ENCODE assay signal across 9 mouse cellular contexts in genomic region chr13:69487611-69488275, GRCm38 (mm10). TPM values are rescaled to one million over a fixed set of nuclear protein-coding genes. Genes with fewer than 3 reads are reported as not detected.
DNase-seq lines count a peak whose midpoint lies in the region; ATAC-seq and TF ChIP-seq lines count a peak whose summit lies in the region.
"Had no signal": no experiment of that assay in that cellular context is flagged by ENCODE, and none has a peak within 500 bp of the region (broad histone marks: within the 10 kb centered on the region; RNA-seq: fewer than 3 reads in every experiment).

No protein-coding gene starts in this region.

- TF ChIP-seq CTCF in kidney, adult 2 months (conservative IDR thresholded peaks at IDR 0.05; ENCODE audit: insufficient read depth, insufficient read length, low read depth, low read length): no peak
- TF ChIP-seq CTCF in intestine, postnatal 0 days (IDR thresholded peaks at IDR 0.05; ENCODE audit: low read depth): no peak

- TF ChIP-seq POLR2A in kidney, adult 2 months (IDR thresholded peaks at IDR 0.05; ENCODE audit: low read depth, low read length): no peak

- 3% methylated on average over 26 of the region's 26 CpGs for WGBS in kidney, adult 2 months
- WGBS in intestine, postnatal 0 days: 3% methylated on average over 26 of the region's 26 CpGs
- 1% methylated on average over 26 of the region's 26 CpGs for WGBS in midbrain, embryonic 14.5 days

- H3K27me3 ChIP-seq in kidney, adult 2 months (replicated peaks; ENCODE audit: control insufficient read depth, insufficient read depth, low read length): no peaks in the 10 kb centered on the region
- peaks cover 41% of the 10 kb centered on the region for H3K27me3 ChIP-seq in intestine, postnatal 0 days (replicated peaks; ENCODE audit: control insufficient read depth, insufficient read depth, low read length)
- H3K27me3 ChIP-seq in midbrain, embryonic 14.5 days (ENCODE audit: control insufficient read depth, insufficient read depth, low read length): peaks cover 24% of the 10 kb centered on the region
- H3K27me3 ChIP-seq: Patski had no signal

- DNase-seq in kidney, adult 2 months: peak; percentile 33
- DNase-seq in kidney, adult 8-10 months: no peak
- DNase-seq in embryo, embryonic 11 days: peak; percentile 46
- DNase-seq in midbrain, embryonic 14.5 days: peak; percentile 70
- DNase-seq in right cerebral cortex, postnatal 14 days: no peak
- no peak for DNase-seq in thymus, postnatal 14 days
- DNase-seq in yolk sac, embryonic 10.5 days (ENCODE audit: low spot score): no peak

- H3K4me1 ChIP-seq in kidney, adult 2 months (ENCODE audit: control insufficient read depth, insufficient read depth, low read length): peaks cover 5% of the 10 kb centered on the region; the same call in 1 of the 2 replicates
- no peaks in the 10 kb centered on the region; the same call in 1 of the 2 replicates for H3K4me1 ChIP-seq in intestine, postnatal 0 days (replicated peaks; ENCODE audit: control insufficient read depth, insufficient read depth, low read length)
- peaks cover 13% of the 10 kb centered on the region; the same call in 1 of the 2 replicates for H3K4me1 ChIP-seq in midbrain, embryonic 14.5 days (ENCODE audit: control insufficient read depth, insufficient read depth, low read length)

- H3K4me3 ChIP-seq in kidney, adult 2 months (ENCODE audit: insufficient read depth, low read depth, low read length): no peak overlapping the region
- peak overlapping the region; percentile 11; the same call in 1 of the 2 replicates for H3K4me3 ChIP-seq in intestine, postnatal 0 days (ENCODE audit: low read depth, low read length)
- peak overlapping the region; percentile 22 for H3K4me3 ChIP-seq in midbrain, embryonic 14.5 days (replicated peaks; ENCODE audit: low read depth, low read length)

- no peaks in the 10 kb centered on the region for H3K9me3 ChIP-seq in intestine, postnatal 0 days (ENCODE audit: control insufficient read depth)
- no peaks in the 10 kb centered on the region for H3K9me3 ChIP-seq in midbrain, embryonic 14.5 days (ENCODE audit: control insufficient read depth, low read length)

- peak overlapping the region; percentile 48 for H3K4me2 ChIP-seq in intestine, postnatal 0 days (replicated peaks; ENCODE audit: low read depth)
- H3K4me2 ChIP-seq in midbrain, embryonic 14.5 days (ENCODE audit: low read length): peak overlapping the region; percentile 54

- no peaks in the 10 kb centered on the region for H3K36me3 ChIP-seq in kidney, adult 2 months (ENCODE audit: control insufficient read depth, insufficient read depth, low read length)
- no peaks in the 10 kb centered on the region for H3K36me3 ChIP-seq in intestine, postnatal 0 days (ENCODE audit: control insufficient read depth, insufficient read depth)
- H3K36me3 ChIP-seq in midbrain, embryonic 14.5 days (ENCODE audit: control insufficient read depth, insufficient read depth, low read length): no peaks in the 10 kb centered on the region

- H3K27ac ChIP-seq in kidney, adult 2 months (ENCODE audit: insufficient read depth, low read depth, low read length): no peak overlapping the region
- H3K27ac ChIP-seq in intestine, postnatal 0 days (ENCODE audit: low read depth, low read length): no peak overlapping the region
- H3K27ac ChIP-seq in midbrain, embryonic 14.5 days (replicated peaks; ENCODE audit: low read depth, low read length): no peak overlapping the region

- ATAC-seq in intestine, postnatal 0 days: no peak
- ATAC-seq in midbrain, embryonic 14.5 days (ENCODE audit: low FRiP score, low TSS enrichment): no peak
- ATAC-seq: Patski had no signal

- no peak overlapping the region for H3K9ac ChIP-seq in intestine, postnatal 0 days (ENCODE audit: low read depth, low read length)
- peak overlapping the region; percentile 24; the same call in 1 of the 2 replicates for H3K9ac ChIP-seq in midbrain, embryonic 14.5 days (replicated peaks; ENCODE audit: low read length)

RNA-seq across cellular contexts. Expression of gene Nsun2, which starts 45.8 kb away (rescaled TPM):
- polyA plus RNA-seq in kidney, adult 2 months (2012; rRNA removed): 47.9 and 51.6 TPM in 2 replicates
- 35.0 and 38.8 TPM in 2 replicates for polyA plus RNA-seq in intestine, postnatal 0 days (2015; fragmentation: Nextera tagmentation; extraction: Ambion mirVana)
- 57.3 and 82.8 TPM in 2 replicates for polyA plus RNA-seq in midbrain, embryonic 14.5 days (2014; fragmentation: Nextera tagmentation; extraction: Ambion mirVana)

RNA-seq across cellular contexts. Expression of gene Tent4a, which starts 46.7 kb away (rescaled TPM):
- polyA plus RNA-seq in kidney, adult 2 months (2012; rRNA removed): 15.8 and 16.7 TPM in 2 replicates
- 2.3 and 2.7 TPM in 2 replicates for polyA plus RNA-seq in intestine, postnatal 0 days (2015; fragmentation: Nextera tagmentation; extraction: Ambion mirVana)
- 11.5 TPM in 2 replicates for polyA plus RNA-seq in midbrain, embryonic 14.5 days (2014; fragmentation: Nextera tagmentation; extraction: Ambion mirVana)

Comparison
In these comparisons a context has a peak if more than half of its experiments do, and no peak if none do; other contexts are left out.
1. DNase-seq: peak in kidney, adult 2 months (single experiment), embryo, embryonic 11 days (single experiment) and midbrain, embryonic 14.5 days (single experiment); none in kidney, adult 8-10 months (0 of 2), right cerebral cortex, postnatal 14 days (single experiment), thymus, postnatal 14 days (single experiment) and yolk sac, embryonic 10.5 days (single experiment).